Mouse (Mus musculus) right cerebral cortex, postnatal 14 days (tissue): ENCODE results near the gene Rnf157.
"Not testable (repeated sequence)": the region's sequence is repeated elsewhere in the genome, so short reads cannot be mapped to it uniquely, and the experiment has no call there.

Source experiments
- DNase-seq: peaks from one replicate; pipeline ENCODE4 v3.0.0; 2022

The Rnf157 gene

GRCm38 (mm10) chr11:116416196-116416943 is 3.5 kb upstream of the Rnf157 start:
- no peak for DNase-seq

GRCm38 (mm10) chr11:116413631-116414022 is 795 bp upstream of the Rnf157 start:
- no peak for DNase-seq

- peak; percentile 44 for DNase-seq
Measured at GRCm38 (mm10) chr11:116412028-116412827, 604 bp downstream of the Rnf157 start.

DNA sequence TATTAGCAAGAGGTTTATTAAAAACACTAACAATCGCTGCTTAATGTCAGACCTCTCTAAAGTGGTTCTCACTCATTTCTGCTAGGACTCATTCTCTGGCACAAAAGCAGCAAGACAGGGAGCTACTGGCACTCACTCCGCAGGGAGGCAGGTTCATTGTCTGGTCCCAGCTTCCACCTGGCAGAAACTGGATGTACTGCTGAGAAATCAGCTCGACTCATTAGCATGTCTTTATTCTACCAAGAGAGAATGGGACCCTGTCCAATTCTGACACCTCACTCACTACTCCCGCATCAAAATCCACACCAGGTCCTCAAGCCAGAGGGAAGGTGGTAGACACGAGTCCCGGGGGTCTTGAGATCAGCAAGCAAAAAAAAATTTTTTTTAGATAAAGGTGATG is 1.2 kb downstream of the Rnf157 start:
- DNase-seq = no peak

GRCm38 (mm10) chr11:116410415-116410814 is 2.4 kb downstream of the Rnf157 start:
- not testable (repeated sequence) for DNase-seq

DNA sequence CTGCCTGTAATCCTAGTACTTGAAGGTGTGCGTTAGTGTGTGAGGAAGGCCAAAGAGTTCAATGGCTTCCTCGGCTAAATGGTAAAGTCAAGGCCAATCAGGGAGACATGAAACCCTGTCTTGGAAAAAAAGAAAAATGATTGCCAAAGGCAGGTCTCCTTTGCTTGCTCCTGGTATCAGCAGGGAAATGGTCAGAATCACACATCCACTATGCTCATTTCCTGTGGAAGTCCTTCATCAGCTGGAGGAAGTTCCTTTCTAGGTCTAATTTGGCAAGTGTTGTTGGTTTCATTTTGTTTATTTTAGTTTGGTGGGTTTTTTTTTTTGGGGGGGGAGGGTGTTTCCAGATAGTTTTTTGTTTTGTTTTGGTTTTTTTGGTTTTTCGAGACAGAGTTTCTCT is 3.8 kb downstream of the Rnf157 start:
- DNase-seq = no peak

DNA sequence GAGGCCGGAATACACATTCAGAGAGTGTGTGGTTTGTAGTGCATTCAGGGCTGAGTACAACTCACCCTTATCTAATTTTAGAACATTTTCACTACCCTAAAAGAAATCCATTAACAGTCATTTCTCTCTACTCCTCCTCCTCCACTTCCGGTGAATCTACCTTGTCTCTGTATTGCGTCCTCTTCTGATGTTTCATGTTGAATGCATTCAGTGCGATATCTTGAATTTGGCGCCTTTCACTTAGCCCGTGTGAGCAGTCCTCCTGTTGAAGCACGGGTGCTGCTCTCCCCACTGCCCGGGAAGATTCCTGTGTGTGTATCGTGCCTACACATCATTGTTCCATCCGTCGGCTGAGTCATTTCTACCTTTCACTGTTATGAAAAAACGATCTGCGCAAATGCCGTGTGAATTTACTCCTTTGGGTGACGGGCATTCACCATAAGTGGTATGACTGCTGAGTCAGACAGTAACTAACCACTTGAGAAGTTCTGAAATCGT is 6.6 kb downstream of the Rnf157 start:
- DNase-seq = no peak

DNA sequence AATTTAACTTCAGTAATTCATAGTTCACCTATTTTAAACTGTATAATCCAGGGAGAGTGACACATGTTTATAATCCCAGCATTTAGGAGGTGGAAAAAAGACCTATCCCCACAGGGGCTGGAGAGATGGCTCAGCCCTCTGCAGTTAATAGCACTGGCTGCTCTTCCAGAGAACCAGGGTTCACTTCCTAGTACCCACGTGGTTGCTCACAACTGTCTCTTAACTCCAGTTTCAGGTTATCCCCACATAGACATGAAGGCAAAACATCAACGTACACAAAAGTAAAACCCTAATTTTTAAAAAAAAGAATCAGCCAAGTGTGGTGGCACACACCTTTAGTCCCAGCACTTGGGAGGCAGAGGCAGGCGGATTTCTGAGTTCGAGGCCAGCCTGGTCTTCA is 7.2 kb downstream of the Rnf157 start:
- DNase-seq = no peak

DNA sequence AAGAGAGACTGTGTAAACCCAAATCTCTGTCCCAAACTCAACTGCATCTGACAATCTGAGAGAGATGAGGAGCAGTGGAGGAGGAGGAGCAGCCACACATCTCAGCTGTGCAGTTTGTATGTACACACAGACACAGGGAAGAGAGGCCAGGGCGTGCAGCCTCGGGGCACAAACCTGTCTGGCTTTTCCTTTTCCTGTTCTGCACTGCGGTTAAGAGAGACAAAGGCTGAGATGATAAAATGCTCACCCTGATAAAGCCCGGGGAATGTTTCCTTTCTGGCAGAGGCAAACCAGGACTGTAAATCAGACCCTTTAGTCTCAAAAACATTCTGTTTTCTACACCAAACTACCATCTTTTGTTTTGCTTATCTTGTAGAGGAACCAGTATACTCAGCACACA is 12.3 kb downstream of the Rnf157 start:
- no peak for DNase-seq

GRCm38 (mm10) chr11:116398348-116398677 is 14.5 kb downstream of the Rnf157 start:
- DNase-seq = no peak

DNA sequence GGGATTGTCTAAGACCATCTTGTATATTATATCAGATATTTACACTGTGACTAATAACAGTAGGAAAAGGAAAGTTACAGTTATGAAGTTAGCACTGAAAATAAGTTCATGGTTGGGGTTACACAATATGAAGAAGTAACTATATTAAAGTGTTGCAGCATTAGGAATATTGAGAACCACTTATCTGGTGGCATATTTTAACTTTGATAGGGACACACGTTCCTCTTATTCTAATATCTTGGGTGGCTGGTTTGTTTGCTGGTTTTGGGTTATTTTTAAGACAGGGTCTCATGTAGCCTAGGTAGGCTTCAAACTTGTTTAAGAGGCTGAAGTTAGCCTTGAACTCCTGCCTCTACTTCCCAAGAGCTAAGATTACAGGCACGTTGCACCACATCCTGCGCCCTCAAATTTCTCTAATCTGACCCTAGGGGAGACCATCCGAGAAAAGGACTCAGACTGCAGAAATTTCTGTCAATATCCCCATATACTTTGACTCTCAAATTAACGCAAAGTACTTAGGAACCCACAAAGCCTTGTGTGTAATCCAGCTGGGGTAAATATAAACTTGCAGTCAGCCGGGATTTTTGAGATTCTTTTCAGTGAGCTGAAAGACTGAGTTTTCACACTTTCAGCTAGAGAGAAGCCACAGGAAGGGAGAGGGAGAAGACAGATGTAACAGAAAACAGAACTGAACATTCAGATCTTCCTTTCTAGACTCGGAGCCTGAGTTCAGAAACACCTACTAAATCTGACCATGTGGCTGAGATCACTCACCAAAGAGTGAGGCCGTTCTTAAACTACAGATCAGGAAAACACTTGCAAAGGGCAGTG is 15.1 kb downstream of the Rnf157 start:
- DNase-seq = no peak

- no peak for DNase-seq
Measured at GRCm38 (mm10) chr11:116396934-116397330, 15.9 kb downstream of the Rnf157 start.

DNA sequence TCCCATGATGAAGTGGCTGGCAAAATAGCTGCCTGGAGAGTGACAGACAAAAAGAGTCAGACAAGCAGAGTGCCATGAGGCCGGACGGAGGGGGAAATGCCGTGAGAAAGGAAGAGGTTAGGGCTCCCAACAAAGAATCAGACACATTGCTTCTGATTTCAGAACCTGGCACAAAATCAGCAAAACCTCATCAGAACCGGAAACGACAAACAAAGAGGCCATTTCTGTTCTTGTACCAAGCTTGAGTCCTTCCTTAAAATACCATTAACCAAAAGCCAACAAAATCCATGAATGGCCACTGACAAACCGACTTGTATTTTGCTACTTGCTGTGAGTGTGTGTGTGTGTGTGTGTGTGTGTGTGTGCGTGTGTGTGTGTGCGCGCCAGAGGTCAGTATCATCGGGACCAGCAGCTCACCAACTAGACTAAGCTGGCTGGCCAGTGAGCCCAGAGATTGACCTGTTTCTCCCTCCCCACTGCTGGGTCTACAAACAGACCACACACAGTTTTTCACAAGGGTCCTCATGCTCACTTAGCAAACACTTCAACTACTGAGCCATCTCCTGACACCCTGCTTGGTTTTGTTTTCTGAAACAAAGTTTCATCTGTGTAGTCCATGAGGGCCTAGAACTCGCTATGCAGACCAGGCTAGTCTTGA is 16.4 kb downstream of the Rnf157 start:
- DNase-seq = no peak

DNA sequence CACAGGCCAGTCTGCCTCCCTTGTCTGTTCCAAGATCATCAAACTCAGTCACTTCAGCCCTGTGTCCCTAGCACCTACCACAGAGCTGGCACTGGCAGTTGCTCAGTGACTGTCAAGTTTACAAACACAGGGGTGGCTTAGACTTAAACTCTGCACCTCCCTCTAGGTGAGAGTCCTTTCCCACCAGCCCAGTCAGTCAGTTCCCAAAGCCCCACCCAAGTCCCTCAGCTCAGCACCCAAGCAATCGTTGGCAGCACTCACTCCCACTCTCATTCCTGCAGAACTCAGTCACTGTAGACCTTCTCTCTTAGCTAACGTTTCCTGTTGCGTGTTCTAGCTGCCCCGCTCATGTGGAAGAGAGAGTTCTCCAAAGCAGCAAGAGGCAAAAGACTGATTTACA is 18.1 kb downstream of the Rnf157 start:
- DNase-seq = no peak

- DNase-seq = no peak
Measured at GRCm38 (mm10) chr11:116388841-116389480, 23.9 kb downstream of the Rnf157 start.

DNA sequence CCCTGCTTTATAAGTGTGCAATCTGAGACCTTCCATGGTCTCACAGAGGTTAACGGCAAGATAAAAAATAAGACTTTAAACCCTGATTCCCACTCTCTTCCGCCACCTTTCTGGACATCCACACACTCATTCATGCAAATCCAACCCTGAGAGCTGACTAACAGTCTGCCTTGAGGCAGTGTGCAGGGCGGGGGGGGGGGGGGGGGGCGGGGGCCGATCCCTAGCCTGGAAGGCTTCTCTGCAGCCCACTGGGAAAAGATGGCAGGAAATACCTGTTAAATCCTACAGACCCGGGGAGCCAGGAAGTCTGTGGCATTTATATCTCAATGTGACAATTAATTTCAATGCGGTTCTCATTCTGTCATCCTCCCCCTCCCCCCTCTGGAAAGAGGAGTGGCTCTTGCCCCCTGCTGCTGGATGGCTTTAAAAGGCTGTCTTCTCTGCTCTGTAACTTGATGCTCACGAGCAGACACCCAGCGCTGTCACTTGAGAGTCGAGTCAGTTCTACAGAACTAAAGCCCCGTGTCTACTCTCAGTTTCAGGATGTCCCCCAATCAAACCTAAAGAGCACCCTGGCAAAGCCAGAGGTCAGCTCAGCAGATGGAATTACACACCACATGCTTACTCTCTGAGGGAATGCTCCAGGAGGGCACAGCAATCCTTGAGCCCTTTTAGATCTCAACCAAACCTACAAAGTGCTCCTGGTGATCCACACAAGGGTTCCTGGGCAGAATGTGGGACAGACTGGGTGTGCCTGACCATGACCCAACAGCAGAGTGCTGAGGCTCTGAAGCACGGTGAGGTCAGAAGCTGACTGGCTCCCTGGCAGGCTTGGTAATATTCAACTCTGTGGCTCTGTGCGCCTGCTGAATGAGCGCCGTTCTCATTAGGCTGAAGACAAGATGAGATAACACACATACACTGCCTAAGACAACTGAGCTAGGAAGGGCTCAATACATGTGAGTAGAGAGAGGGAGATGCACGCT is 25.5 kb downstream of the Rnf157 start:
- DNase-seq = no peak

- no peak for DNase-seq
Measured at GRCm38 (mm10) chr11:116385999-116386398, 26.8 kb downstream of the Rnf157 start.

DNA sequence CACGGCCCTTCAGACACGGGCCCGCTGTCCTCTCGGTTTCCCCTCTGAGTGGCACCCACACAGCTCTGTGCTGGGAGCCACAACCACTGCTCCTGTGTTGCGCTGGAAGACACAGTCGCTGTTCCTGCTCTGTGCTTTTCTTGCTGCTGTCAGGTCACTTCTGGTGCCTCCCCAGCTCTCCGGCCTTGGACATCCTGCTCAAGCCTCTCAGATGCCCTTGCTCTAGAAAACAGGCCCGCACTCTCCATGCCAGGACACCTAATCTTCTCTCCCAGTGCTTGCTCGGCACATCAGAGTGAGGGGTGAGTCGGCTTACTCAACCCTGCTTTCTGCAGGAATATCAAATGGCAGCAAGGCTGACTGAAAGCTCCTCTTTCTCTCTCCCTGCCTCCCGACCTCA is 28.7 kb downstream of the Rnf157 start:
- DNase-seq = peak; percentile 18

GRCm38 (mm10) chr11:116383070-116383469 is 29.8 kb downstream of the Rnf157 start:
- not testable (repeated sequence) for DNase-seq

GRCm38 (mm10) chr11:116380767-116381166 is 32.1 kb downstream of the Rnf157 start:
- no peak for DNase-seq

DNA sequence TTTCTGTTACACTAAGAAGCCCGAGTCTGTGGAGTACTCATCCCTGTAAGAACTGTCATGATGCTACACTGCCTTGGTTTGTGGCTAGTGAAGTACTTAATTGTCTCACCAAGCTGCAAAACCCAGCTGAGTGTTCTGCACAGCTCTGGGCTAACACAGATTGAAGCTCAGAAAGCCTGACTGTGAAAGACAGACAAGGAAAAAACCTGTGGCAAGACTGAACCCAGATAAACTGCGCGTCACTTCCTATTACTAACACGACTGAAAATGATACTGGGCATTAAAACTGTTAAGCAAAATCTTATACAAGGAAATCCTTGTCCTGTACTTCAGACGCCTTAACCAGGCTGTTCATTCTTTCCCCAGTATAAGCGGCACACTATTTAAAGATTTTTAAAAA is 33.3 kb downstream of the Rnf157 start:
- DNase-seq = no peak
